Mouse (Mus musculus) megakaryocyte progenitor cell, adult 5-6 weeks (primary cell): ENCODE results near the gene Mrm2. TPM values are rescaled to one million over a fixed set of nuclear protein-coding genes. Genes with fewer than 3 reads are reported as not detected.

Experiments
- ATAC-seq: replicated peaks from 2 replicates; pipeline ENCODE4 v1.8.0; 2016; ENCODE audit warnings: mild to moderate bottlenecking, moderate TSS enrichment, inconsistent platforms; ENCODE audit not compliant: poor library complexity
- total RNA-seq, 2 experiments: library from RNA; stranded (forward) in 1 of 2; stranded (reverse) in 1 of 2; fragments of 157-497, 149-512 nt in 1 of 2; fragments of 200-1000 nt in 1 of 2; gene quantifications; 2 replicates each; pipeline versions ENCODE4 v1.2.3 to v1.2.4; 2015 to 2017

The Mrm2 gene
- total RNA-seq, 2 experiments from 2014 or later, result 5.8 to 9.6 TPM

- no peak for ATAC-seq
Observed at GRCm38 (mm10) chr5:140280205-140280604, 51.5 kb downstream of the Mrm2 start.

Other genes starting within 250 kb of the Mrm2 start
- 11.2 and 11.8 TPM in 2 replicates for gene Mad1l1, start 10.3 kb downstream of the Mrm2 start, total RNA-seq (2015)
- gene Mad1l1, start 10.3 kb downstream of the Mrm2 start, total RNA-seq (2017), result 63.1 and 65.3 TPM in 2 replicates
- gene Nudt1, start 10.2 kb downstream of the Mrm2 start, total RNA-seq (2015), result 31.3 and 44.1 TPM in 2 replicates
- gene Nudt1, start 10.2 kb downstream of the Mrm2 start, total RNA-seq (2017), result 49.1 and 58.7 TPM in 2 replicates
- 5.5 and 8.5 TPM in 2 replicates for gene Snx8, start 57.4 kb upstream of the Mrm2 start, total RNA-seq (2015)
- gene Snx8, start 57.4 kb upstream of the Mrm2 start, total RNA-seq (2017), result 7.0 and 7.2 TPM in 2 replicates
- 250 and 268 TPM in 2 replicates for gene Eif3b, start 87.4 kb upstream of the Mrm2 start, total RNA-seq (2015)
- 158 and 226 TPM in 2 replicates for gene Eif3b, start 87.4 kb upstream of the Mrm2 start, total RNA-seq (2017)
- not detected in 2 replicates for gene Gm4869, start 113.7 kb upstream of the Mrm2 start, total RNA-seq (2015)
- not detected in 2 replicates for gene Gm4869, start 113.7 kb upstream of the Mrm2 start, total RNA-seq (2017)
- gene Chst12, start 173.7 kb upstream of the Mrm2 start, total RNA-seq (2015), result 68.5 and 74.5 TPM in 2 replicates
- gene Chst12, start 173.7 kb upstream of the Mrm2 start, total RNA-seq (2017), result 31.4 and 39.4 TPM in 2 replicates
- not detected in 2 replicates for gene Grifin, start 233.2 kb upstream of the Mrm2 start, total RNA-seq (2015)
- gene Grifin, start 233.2 kb upstream of the Mrm2 start, total RNA-seq (2017), result not detected in 2 replicates